Mouse (Mus musculus): Measurements from ENCODE around the gene Ablim1.

Gene Ablim1

GRCm38 (mm10) chr19:57067108-57067613 is 247.6 kb downstream of the Ablim1 start:
- no peak for DNase-seq (ENCODE audit: low spot score in 2 of 2)

DNA sequence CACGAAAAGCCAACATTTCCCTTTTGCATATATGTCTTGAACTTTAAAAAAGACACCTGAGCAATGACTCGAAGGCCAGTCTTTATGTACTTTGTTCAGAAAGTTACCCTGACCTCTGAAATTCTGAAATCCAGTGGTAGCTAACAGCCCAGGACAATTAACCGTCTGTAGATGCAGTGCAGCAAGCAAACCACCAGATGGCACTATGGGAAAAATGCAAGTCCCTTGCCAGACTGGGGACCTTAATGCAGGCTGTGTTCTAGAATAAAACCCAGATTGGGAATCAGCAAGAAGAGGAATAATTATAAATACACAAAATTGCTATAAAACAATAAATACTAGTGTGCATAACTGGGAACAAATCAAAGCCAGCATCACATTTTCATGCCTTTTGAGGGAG is 248.4 kb downstream of the Ablim1 start:
- peak; percentile 46 to 76 for DNase-seq (ENCODE audit: low spot score in 2 of 2)

- DNase-seq (ENCODE audit: low spot score in 2 of 2), result no peak
Observed at GRCm38 (mm10) chr19:57062746-57063145, 252.0 kb downstream of the Ablim1 start.

DNA sequence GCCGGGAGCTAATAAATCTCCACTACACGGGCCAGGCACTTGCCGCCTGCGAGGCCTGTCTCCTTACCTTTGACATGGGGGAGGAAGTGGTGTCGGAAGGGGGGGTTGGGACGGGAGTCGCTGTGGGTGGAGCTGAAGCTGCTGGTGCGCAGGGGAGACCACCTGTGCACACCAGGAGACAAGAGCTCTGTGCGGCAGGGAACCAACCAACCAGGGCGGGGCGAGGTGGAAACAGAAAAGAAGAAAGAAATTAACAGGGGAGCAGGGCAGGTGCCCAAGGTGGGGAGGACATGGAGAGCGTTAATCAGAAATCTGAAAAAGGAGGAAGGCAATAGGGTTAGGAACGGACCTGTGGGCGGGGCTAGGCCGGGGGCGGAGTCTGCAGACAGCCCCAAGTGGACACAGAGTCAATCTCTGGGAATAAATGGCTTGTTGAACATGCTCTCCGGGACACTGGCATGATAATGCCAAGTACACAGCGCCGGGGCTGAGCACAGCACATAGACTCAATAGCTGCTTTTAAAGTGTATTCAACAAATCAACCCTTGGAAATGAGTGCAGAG is 255.6 kb downstream of the Ablim1 start:
- DNase-seq (ENCODE audit: low spot score in 2 of 2), result no peak

GRCm38 (mm10) chr19:57057568-57057967 is 257.2 kb downstream of the Ablim1 start:
- DNase-seq (ENCODE audit: low spot score in 2 of 2), result no peak

DNA sequence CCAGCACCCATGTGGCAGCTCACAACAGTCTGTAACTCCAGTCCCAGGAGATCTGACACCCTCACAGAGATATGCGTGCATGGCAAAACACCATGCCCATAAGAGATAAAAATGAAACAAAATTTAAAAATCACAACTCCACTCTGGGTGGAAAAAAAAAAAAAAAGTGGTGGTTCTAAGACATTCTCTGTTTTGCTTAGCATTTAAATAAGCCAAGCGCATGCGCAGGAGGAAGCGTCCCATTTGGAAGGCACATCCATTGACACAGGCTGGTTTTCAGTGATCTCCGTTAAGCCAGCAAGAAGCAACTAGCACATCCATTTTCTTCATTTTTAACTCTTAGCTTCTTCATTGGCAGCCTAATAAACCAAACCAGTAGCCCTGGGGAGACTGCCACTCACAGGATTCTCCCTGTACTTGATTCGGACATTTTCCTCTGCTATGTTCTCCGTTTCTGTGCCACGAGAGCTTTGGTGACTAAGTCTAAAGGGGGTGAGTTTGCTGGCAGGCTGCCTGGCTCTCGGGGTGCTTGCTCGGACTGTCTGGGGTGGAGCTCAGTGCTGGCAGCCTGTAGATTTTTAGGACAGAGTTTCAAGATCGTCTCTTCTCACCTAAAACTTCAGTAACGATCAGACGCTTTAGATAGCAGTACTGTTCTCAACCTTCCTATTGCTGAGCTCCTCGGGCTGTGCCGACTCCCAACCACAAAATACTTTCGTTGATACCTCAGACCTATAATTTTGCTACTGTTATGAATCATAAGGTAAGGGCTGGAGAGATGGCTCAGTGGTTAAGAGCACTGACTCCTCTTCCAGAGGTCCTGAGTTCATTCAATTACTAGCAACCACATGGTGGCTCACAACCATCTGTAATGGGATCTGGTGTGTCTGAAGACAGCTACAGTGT is 259.3 kb downstream of the Ablim1 start:
- no peak for DNase-seq (ENCODE audit: low spot score in 2 of 2)

DNA sequence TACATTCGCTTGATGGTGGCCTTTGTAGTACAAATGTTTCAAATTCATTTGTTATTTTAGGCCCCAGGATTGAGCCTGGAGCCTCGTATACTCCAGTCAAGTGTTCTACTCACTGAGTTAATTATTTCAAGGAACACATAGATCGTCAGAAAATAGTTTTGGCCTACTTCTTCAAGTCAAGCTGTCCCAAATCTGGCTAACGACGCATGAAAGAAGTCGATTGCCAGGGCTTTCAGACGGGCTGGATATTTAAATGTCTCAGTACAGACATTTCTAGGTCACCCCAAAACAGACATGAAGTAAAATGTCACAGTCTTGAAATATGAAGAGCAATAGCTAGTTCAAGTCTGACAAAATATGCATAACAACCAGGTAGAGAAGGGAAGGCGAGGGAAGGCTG is 261.8 kb downstream of the Ablim1 start:
- DNase-seq (ENCODE audit: low spot score in 2 of 2), result no peak

DNA sequence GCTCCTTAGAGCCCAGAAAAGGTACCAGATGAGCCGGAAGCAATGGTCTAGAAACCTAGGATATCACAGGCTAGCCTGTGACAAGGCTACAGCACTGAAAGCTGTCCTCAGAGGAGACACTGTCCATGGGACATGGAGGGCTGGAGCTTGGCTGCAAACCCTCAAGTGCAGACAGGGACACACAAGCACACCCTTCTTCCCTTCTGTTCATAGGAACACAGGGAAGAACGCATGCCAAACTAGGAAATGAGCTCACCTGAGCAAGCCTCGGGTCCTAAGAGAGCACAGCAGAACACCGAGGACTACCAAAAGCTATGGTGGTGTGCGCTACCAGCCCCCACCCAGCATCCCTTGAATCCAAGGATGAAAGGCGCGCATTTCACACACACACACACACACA is 262.7 kb downstream of the Ablim1 start:
- no peak for DNase-seq (ENCODE audit: low spot score in 2 of 2)

DNA sequence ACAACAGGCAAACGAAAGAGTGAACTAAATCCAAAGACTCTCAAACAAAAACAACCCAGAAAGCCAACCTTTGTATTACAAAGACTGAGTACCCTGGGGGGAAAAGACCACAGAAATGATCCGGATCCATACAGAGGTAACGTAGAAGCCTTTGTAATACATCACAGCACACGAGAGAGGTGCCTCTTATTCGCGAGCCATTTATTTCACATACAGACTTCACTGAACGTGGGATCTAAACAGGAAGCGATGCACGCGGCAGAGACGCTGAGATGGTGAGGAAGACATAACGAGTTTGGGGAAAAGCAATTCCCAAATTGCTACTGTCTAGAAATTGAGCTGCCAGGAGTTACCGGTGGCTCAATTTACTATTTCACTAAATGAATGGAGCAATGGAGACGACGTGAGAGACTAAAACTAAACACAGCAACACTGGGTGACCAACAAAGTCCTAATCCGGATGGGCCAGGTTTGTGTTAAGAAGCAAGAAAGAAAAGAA is 265.1 kb downstream of the Ablim1 start:
- DNase-seq (ENCODE audit: low spot score in 2 of 2), result no peak

- no peak for DNase-seq (ENCODE audit: low spot score in 2 of 2)
Observed at GRCm38 (mm10) chr19:57047671-57048320, 266.9 kb downstream of the Ablim1 start.

- no peak for DNase-seq (ENCODE audit: low spot score in 2 of 2)
Observed at GRCm38 (mm10) chr19:57039258-57039657, 275.5 kb downstream of the Ablim1 start.

DNA sequence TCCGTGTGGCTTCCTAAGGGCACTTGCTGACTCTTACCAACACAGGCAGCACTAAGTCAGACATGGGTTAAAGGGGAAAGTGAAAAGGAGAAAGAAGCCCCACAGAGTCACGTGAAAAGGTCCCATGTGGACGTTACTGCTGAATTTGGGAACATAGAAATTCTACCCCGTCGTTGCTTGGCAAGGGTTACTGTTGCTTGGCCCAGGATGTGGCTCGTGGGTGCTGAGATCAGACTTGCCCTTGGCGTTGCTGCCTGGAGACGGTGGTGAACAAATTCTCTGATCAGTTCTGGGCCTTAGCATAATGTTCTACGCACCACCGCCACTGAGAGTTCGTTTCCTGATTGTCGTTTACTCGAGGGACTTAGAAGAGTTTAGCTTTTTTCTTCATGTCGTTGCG is 277.9 kb downstream of the Ablim1 start:
- no peak for DNase-seq (ENCODE audit: low spot score in 2 of 2)

DNA sequence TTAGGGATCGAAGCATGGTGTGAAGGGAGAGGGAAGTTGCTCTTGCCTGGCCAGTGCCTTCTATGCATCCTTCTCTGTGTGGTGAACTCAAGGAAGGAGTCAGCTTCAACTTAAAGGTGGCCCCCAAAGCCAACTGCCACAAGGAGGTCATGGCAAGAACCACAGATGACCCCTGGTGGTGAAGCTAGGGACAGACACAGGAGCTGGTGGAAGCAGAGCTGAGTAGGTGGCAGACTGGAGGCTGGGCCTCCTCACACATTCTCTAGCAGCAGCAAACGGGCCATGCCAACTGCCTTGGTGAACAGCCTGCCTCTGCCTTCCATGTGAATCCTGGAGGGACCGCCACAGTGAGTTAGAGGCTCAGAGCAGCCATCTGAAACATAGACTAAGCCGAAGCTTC is 283.1 kb downstream of the Ablim1 start:
- peak; percentile 50 to 67 for DNase-seq (ENCODE audit: low spot score in 2 of 2)

DNA sequence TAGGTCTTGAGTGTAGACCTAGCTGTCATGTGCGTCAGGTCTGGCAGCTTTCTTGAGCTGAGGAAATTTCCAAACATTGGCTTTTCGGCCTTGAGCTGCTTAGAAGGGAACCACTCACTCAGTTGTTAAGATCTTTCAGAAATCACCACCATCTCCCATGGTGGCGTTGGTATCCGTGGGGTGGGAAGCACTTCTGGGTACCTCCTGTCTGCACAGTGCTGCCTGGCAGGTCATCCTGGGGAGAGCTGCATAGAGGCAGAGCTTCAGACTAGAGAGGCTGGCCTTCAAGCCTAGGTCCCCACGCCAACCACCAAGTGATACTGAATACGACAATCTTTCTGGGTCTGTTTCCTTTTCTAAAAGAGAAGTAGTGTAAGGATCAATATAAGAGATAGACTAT is 285.3 kb downstream of the Ablim1 start:
- DNase-seq (ENCODE audit: low spot score in 2 of 2), result no peak

- no peak for DNase-seq (ENCODE audit: low spot score in 2 of 2)
Observed at GRCm38 (mm10) chr19:57028327-57029179, 286.2 kb downstream of the Ablim1 start.

DNA sequence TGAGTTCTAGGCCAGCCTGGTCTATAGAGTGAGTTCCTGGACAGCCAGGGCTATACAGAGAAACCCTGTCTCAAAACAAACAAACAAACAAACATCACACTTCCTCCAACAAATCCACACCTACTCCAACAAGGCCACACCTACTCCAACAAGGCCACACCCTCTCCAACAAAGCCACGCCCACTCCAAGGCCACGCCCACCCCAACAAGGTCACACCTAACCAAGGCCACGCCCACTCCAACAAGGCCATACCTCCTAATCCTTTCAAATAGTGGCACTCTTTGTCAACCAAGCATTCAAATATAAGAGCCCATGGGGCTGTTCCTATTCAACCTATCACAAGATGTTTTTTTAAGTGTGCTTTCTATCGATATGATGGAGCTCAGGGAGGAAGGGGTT is 288.2 kb downstream of the Ablim1 start:
- DNase-seq (ENCODE audit: low spot score in 2 of 2), result no peak

DNA sequence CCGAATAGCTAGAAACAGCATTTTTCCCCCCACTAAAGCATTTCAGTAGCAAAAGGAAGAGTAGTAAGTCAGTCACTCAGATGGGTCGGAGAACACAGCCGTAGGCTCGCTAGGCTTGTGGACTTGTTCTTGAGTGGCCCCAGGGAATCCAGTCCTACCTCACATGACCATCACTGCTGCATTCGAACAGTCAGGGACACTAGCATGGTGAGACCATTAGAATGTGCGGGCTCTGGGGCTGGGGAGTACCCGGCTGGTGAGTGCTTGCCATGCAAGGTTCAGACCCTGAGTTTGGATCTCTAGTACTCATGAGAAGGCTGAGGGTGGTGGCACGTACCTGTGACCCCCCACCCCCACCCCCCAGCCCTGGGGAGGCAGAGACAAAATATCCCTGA is 296.9 kb downstream of the Ablim1 start:
- no peak for DNase-seq (ENCODE audit: low spot score in 2 of 2)

DNA sequence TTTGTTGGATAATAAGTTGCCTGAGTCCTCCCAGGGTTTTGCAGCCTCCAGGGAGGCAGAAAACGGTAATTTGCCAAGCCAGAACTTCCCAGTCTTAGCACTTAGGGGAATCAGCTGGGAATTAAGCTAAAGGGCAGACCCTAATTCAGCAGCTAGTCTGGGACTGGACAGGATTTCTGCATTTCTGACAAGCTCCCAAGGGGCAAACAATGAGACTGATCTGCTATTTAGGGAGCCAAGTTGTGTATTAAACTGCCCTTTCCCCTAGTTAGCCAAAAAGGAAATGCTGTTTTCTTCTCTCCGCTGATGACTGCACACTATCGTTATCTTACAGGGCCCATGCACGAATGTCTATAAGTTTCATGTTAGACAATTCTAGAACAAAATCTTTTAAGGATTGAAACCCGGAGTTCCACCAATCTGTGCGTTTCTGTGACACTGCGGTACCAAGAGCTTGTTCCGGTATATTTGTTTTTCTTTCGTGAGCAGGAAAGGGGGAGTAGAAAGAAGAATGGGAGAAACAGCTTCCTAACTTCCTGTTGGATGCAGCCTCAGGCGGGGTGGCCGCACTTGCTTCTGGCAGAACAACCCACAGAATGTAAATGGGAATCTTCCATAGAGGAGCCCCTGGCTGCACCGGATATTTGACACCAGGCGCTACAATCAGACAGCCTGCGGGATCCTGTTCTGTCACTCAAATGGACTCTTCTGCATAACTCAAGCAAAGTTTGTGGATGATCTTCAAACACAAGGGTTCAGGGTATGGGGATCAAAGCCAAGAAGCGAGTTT is 297.5 kb downstream of the Ablim1 start:
- no peak for DNase-seq (ENCODE audit: low spot score in 2 of 2)

- DNase-seq (ENCODE audit: low spot score in 2 of 2), result no peak
Observed at GRCm38 (mm10) chr19:57014808-57015207, 299.9 kb downstream of the Ablim1 start.

DNA sequence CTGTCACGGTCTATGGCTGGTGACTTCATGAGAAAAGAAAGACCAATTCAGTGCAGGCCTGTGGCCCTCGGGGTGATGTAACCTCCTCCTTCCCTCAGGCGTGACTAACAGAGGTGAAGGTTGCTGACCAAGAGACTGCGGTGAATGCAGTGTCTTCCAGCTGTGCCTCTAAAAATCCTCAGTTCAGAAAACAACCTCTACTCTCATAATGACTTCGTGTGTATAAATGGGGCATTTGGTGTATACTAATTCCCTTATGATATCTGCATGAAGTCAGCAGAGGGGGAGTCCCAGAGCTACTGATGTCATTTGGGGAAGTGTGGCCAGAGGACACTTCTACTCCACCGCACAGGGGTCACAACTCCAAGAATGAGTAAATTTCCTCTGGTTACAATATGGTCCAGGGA is 301.4 kb downstream of the Ablim1 start:
- no peak for DNase-seq (ENCODE audit: low spot score in 2 of 2)

GRCm38 (mm10) chr19:57012068-57012467 is 302.7 kb downstream of the Ablim1 start:
- no peak for DNase-seq (ENCODE audit: low spot score in 2 of 2)
